Mouse (Mus musculus): ENCODE measurements at regions not wholly inside any gene's neighbourhood (a gene's known extent, or its start where the extent isn't known, plus 50 kb on each side); places are given as distances from the start of the nearest gene placed in this dataset.

DNA sequence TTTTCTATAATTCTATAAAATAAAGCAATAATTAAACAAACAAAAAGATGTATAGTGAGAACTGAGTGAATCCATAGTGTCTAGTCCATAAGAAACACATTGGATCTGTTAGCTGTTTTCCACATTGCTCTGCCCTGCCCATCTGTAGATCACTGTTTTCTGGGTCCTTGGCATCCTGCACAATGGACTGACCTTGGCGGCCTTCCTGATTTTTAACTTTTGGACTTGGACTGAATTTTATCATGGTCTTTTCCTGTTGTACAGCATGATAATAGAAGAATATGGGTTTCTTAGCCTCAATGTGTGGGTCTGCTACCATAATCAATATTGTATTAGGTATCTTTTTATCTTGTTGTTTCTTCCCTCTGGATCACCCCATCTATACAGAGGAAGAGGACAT is 456.0 kb downstream of the 1810013L24Rik start:
- TF ChIP-seq CTCF (IDR thresholded peaks at IDR 0.05) (no peak), POLR2A (IDR thresholded peaks at IDR 0.05; ENCODE audit: insufficient read depth, low read depth, low read length) (no peak)
